Mouse (Mus musculus): ENCODE data around the gene Pafah2. TPM values are rescaled to one million over a fixed set of nuclear protein-coding genes. Genes with fewer than 3 reads are reported as not detected.

Pafah2 gene
- polyA plus RNA-seq, 1 experiment from 2014 or later = 12.6 TPM

GRCm38 (mm10) chr4:134356591-134357460 lies 39.3 kb upstream of the Pafah2 start:
- peaks cover 31% of the 10 kb centered on the region for H3K4me1 ChIP-seq
- no peak overlapping the region for H3K9ac ChIP-seq
- WGBS = 16% methylated on average over 22 of the region's 22 CpGs
- no peaks in the 10 kb centered on the region for H3K9me3 ChIP-seq
- no peak overlapping the region for H3K4me3 ChIP-seq
- H3K27ac ChIP-seq = peak overlapping the region; percentile 48
- H3K4me2 ChIP-seq = peak overlapping the region; percentile 37
- H3K36me3 ChIP-seq = no peaks in the 10 kb centered on the region
- no peak; the same call in 1 of the 2 replicates for ATAC-seq (ENCODE audit: borderline replicate concordance, extremely low read depth, low FRiP score, low TSS enrichment)
- H3K27me3 ChIP-seq = peaks cover 4% of the 10 kb centered on the region; the same call in 1 of the 2 replicates

- ATAC-seq (ENCODE audit: borderline replicate concordance, extremely low read depth, low FRiP score, low TSS enrichment) = no peak
- 35% methylated on average over 17 of the region's 17 CpGs for WGBS
- Histone ChIP-seq H3K27ac (peak overlapping the region; percentile 48), H3K9me3 (no peaks in the 10 kb centered on the region), H3K36me3 (no peaks in the 10 kb centered on the region), H3K9ac (no peak overlapping the region), H3K4me3 (no peak overlapping the region), H3K4me1 (peaks cover 26% of the 10 kb centered on the region), H3K27me3 (peaks cover 4% of the 10 kb centered on the region; the same call in 1 of the 2 replicates), H3K4me2 (peak overlapping the region; percentile 37)
These were observed 38.7 kb upstream of the Pafah2 start for GRCm38 (mm10) chr4:134357461-134357771.

- no peaks in the 10 kb centered on the region for H3K36me3 ChIP-seq
These were observed 36.5 kb upstream of the Pafah2 start for GRCm38 (mm10) chr4:134359649-134360048.

GRCm38 (mm10) chr4:134361215-134361614 lies 34.9 kb upstream of the Pafah2 start:
- Histone ChIP-seq H3K4me3 (no peak overlapping the region), H3K27me3 (peaks cover 9% of the 10 kb centered on the region; the same call in 1 of the 2 replicates), H3K36me3 (no peaks in the 10 kb centered on the region), H3K9me3 (no peaks in the 10 kb centered on the region), H3K27ac (no peak overlapping the region), H3K4me2 (no peak overlapping the region), H3K4me1 (peaks cover 20% of the 10 kb centered on the region), H3K9ac (no peak overlapping the region)
- WGBS = 28% methylated on average over 5 of the region's 5 CpGs
- ATAC-seq (ENCODE audit: borderline replicate concordance, extremely low read depth, low FRiP score, low TSS enrichment) = no peak

More at GRCm38 (mm10) chr4:134359649-134360048, 36.5 kb upstream of the Pafah2 start:
- no peak for ATAC-seq (ENCODE audit: borderline replicate concordance, extremely low read depth, low FRiP score, low TSS enrichment)
- Histone ChIP-seq H3K27ac (no peak overlapping the region), H3K27me3 (peaks cover 4% of the 10 kb centered on the region; the same call in 1 of the 2 replicates), H3K9me3 (no peaks in the 10 kb centered on the region), H3K4me2 (no peak overlapping the region), H3K4me3 (no peak overlapping the region), H3K4me1 (peaks cover 32% of the 10 kb centered on the region), H3K9ac (no peak overlapping the region)
- WGBS = 77% methylated on average over 6 of the region's 6 CpGs

- Histone ChIP-seq H3K4me1 (peaks cover 13% of the 10 kb centered on the region), H3K4me2 (no peak overlapping the region), H3K27me3 (peaks cover 9% of the 10 kb centered on the region; the same call in 1 of the 2 replicates), H3K4me3 (no peak overlapping the region), H3K9me3 (no peaks in the 10 kb centered on the region), H3K27ac (no peak overlapping the region), H3K36me3 (no peaks in the 10 kb centered on the region), H3K9ac (no peak overlapping the region)
- ATAC-seq (ENCODE audit: borderline replicate concordance, extremely low read depth, low FRiP score, low TSS enrichment) = no peak
- WGBS = 66% methylated on average over 9 of the region's 9 CpGs
These were observed 34.0 kb upstream of the Pafah2 start for GRCm38 (mm10) chr4:134362124-134362523.

- Histone ChIP-seq H3K4me1 (peaks cover 8% of the 10 kb centered on the region), H3K4me2 (peak overlapping the region; percentile 5; the same call in 1 of the 2 replicates), H3K27me3 (peaks cover 9% of the 10 kb centered on the region; the same call in 1 of the 2 replicates), H3K27ac (no peak overlapping the region), H3K36me3 (no peaks in the 10 kb centered on the region), H3K9ac (no peak overlapping the region), H3K4me3 (no peak overlapping the region), H3K9me3 (no peaks in the 10 kb centered on the region)
- WGBS = 19% methylated on average over 9 of the region's 9 CpGs
- ATAC-seq (ENCODE audit: borderline replicate concordance, extremely low read depth, low FRiP score, low TSS enrichment) = no peak
These were observed 33.5 kb upstream of the Pafah2 start for GRCm38 (mm10) chr4:134362586-134362985.

- Histone ChIP-seq H3K9me3 (no peaks in the 10 kb centered on the region), H3K27ac (no peak overlapping the region), H3K4me3 (no peak overlapping the region), H3K36me3 (no peaks in the 10 kb centered on the region), H3K9ac (no peak overlapping the region), H3K4me2 (no peak overlapping the region), H3K27me3 (peaks cover 16% of the 10 kb centered on the region), H3K4me1 (peaks cover 8% of the 10 kb centered on the region)
- WGBS = 23% methylated on average over 5 of the region's 5 CpGs
- no peak for ATAC-seq (ENCODE audit: borderline replicate concordance, extremely low read depth, low FRiP score, low TSS enrichment)
These were observed 30.8 kb upstream of the Pafah2 start for GRCm38 (mm10) chr4:134365280-134365679.

GRCm38 (mm10) chr4:134370649-134371221 lies 25.4 kb upstream of the Pafah2 start:
- Histone ChIP-seq H3K4me3 (peak overlapping the region; percentile 53), H3K27ac (no peak overlapping the region), H3K9me3 (no peaks in the 10 kb centered on the region), H3K9ac (peak overlapping the region; percentile 33; the same call in 1 of the 2 replicates), H3K27me3 (peaks cover 32% of the 10 kb centered on the region), H3K4me1 (peaks cover 26% of the 10 kb centered on the region), H3K4me2 (peak overlapping the region; percentile 97), H3K36me3 (no peaks in the 10 kb centered on the region)
- under 1% methylated on average over 18 of the region's 18 CpGs for WGBS
- ATAC-seq (ENCODE audit: borderline replicate concordance, extremely low read depth, low FRiP score, low TSS enrichment) = no peak

GRCm38 (mm10) chr4:134371316-134371855 lies 24.7 kb upstream of the Pafah2 start:
- Histone ChIP-seq H3K9ac (peak overlapping the region; percentile 33; the same call in 1 of the 2 replicates), H3K9me3 (no peaks in the 10 kb centered on the region), H3K4me2 (peak overlapping the region; percentile 97), H3K27ac (no peak overlapping the region), H3K36me3 (no peaks in the 10 kb centered on the region), H3K27me3 (peaks cover 32% of the 10 kb centered on the region), H3K4me3 (peak overlapping the region; percentile 53), H3K4me1 (peaks cover 26% of the 10 kb centered on the region)
- under 1% methylated on average over 17 of the region's 17 CpGs for WGBS
- ATAC-seq (ENCODE audit: borderline replicate concordance, extremely low read depth, low FRiP score, low TSS enrichment) = no peak

- H3K36me3 ChIP-seq = no peaks in the 10 kb centered on the region
- 0% methylated on average over 16 of the region's 16 CpGs for WGBS
- peaks cover 26% of the 10 kb centered on the region for H3K4me1 ChIP-seq
- peaks cover 32% of the 10 kb centered on the region for H3K27me3 ChIP-seq
- H3K27ac ChIP-seq = no peak overlapping the region
- H3K4me3 ChIP-seq = peak overlapping the region; percentile 53
- H3K9ac ChIP-seq = peak overlapping the region; percentile 31
- H3K4me2 ChIP-seq = peak overlapping the region; percentile 97
- H3K9me3 ChIP-seq = no peaks in the 10 kb centered on the region
- peak; percentile 77 for ATAC-seq (ENCODE audit: borderline replicate concordance, extremely low read depth, low FRiP score, low TSS enrichment)
These were observed 23.8 kb upstream of the Pafah2 start for GRCm38 (mm10) chr4:134372294-134372747.

GRCm38 (mm10) chr4:134373295-134373694 lies 22.8 kb upstream of the Pafah2 start:
- Histone ChIP-seq H3K9me3 (no peaks in the 10 kb centered on the region), H3K4me2 (no peak overlapping the region), H3K9ac (no peak overlapping the region), H3K27me3 (peaks cover 32% of the 10 kb centered on the region), H3K4me1 (peaks cover 26% of the 10 kb centered on the region), H3K36me3 (no peaks in the 10 kb centered on the region), H3K27ac (no peak overlapping the region), H3K4me3 (no peak overlapping the region)
- ATAC-seq (ENCODE audit: borderline replicate concordance, extremely low read depth, low FRiP score, low TSS enrichment) = no peak
- WGBS = 80% methylated on average over 8 of the region's 8 CpGs

GRCm38 (mm10) chr4:134374306-134374705 lies 21.8 kb upstream of the Pafah2 start:
- Histone ChIP-seq H3K9me3 (no peaks in the 10 kb centered on the region), H3K27ac (no peak overlapping the region), H3K27me3 (peaks cover 31% of the 10 kb centered on the region), H3K9ac (no peak overlapping the region), H3K36me3 (no peaks in the 10 kb centered on the region), H3K4me2 (no peak overlapping the region), H3K4me3 (no peak overlapping the region), H3K4me1 (peaks cover 26% of the 10 kb centered on the region)
- ATAC-seq (ENCODE audit: borderline replicate concordance, extremely low read depth, low FRiP score, low TSS enrichment) = no peak
- 39% methylated on average over 1 of the region's 1 CpGs for WGBS
